ENCODE assay signal across 18 mouse cellular contexts in the genomic region with DNA sequence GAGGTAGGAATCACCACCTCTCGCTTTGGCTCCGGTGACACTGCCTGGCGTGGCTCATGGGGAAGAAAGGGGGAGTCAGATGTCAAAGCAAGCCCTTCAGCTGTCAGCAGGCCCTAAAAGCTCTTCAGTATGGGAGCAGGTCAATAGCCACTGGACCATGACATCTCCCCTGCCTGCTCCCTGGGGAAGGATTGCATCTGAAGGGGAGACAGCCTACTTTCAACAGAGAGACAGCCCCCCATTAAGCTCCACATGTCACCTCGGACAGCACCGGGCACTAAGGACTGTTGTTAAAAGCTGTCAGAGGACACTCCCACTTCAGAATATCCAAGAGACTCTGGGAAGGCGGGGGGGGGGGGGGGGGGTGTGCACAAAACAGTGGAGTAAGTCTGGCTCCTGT. TPM values are rescaled to one million over a fixed set of nuclear protein-coding genes. Genes with fewer than 3 reads are reported as not detected.
A peak's percentile ranks its signal among the peaks of the same experiment; 100 is the strongest.
DNase-seq lines count a peak whose midpoint lies in the region; ATAC-seq lines count a peak whose summit lies in the region.
"Had no signal": no experiment of that assay in that cellular context is flagged by ENCODE, and none has a peak within 500 bp of the region (broad histone marks: within the 10 kb centered on the region; RNA-seq: fewer than 3 reads in every experiment).

No protein-coding gene starts in this region.

- peaks cover 14% of the 10 kb centered on the region for H3K4me1 ChIP-seq in heart, embryonic 12.5 days (replicated peaks)
- 0 out of 2 replicates have a peak, but pooled peaks cover 5% of the 10 kb centered on the region for H3K4me1 ChIP-seq in kidney, embryonic 16.5 days (ENCODE audit: insufficient read depth, low read length)
- H3K4me1 ChIP-seq in hindbrain, embryonic 13.5 days (replicated peaks): peaks cover 15% of the 10 kb centered on the region

- WGBS in heart, embryonic 12.5 days: 16% methylated on average over 6 of the region's 6 CpGs
- WGBS in kidney, embryonic 16.5 days: 4% methylated on average over 6 of the region's 6 CpGs
- WGBS in hindbrain, embryonic 13.5 days: 11% methylated on average over 6 of the region's 6 CpGs

- no peaks in the 10 kb centered on the region for H3K36me3 ChIP-seq in heart, embryonic 12.5 days
- no peaks in the 10 kb centered on the region for H3K36me3 ChIP-seq in kidney, embryonic 16.5 days (ENCODE audit: insufficient read depth, low read length)
- H3K36me3 ChIP-seq in hindbrain, embryonic 13.5 days: no peaks in the 10 kb centered on the region
- H3K36me3 ChIP-seq: embryonic facial prominence, embryonic 15.5 days; forebrain, embryonic 15.5 days had no signal

- no peak overlapping the region for H3K27ac ChIP-seq in heart, embryonic 12.5 days (ENCODE audit: poor library complexity, severe bottlenecking)
- no peak overlapping the region for H3K27ac ChIP-seq in kidney, embryonic 16.5 days (ENCODE audit: low read length)
- H3K27ac ChIP-seq in hindbrain, embryonic 13.5 days: no peak overlapping the region
- H3K27ac ChIP-seq: embryonic facial prominence, embryonic 15.5 days; forebrain, embryonic 15.5 days had no signal

- no peak overlapping the region for H3K4me3 ChIP-seq in heart, embryonic 12.5 days
- H3K4me3 ChIP-seq in kidney, embryonic 16.5 days (ENCODE audit: low read length): no peak overlapping the region
- H3K4me3 ChIP-seq in hindbrain, embryonic 13.5 days: no peak overlapping the region
- H3K4me3 ChIP-seq: embryonic facial prominence, embryonic 15.5 days; forebrain, embryonic 15.5 days had no signal

- no peak for ATAC-seq in heart, embryonic 12.5 days (ENCODE audit: insufficient number of reproducible peaks, low FRiP score)
- peak; percentile 54; the same call in 1 of the 2 replicates for ATAC-seq in kidney, embryonic 16.5 days (ENCODE audit: low FRiP score, low TSS enrichment)
- ATAC-seq in hindbrain, embryonic 13.5 days (ENCODE audit: low FRiP score): no peak
- ATAC-seq: forebrain, embryonic 15.5 days; liver, postnatal 0 days had no signal

- H3K4me2 ChIP-seq in heart, embryonic 12.5 days: peak overlapping the region; percentile 46
- H3K4me2 ChIP-seq in kidney, embryonic 16.5 days (replicated peaks; ENCODE audit: low read depth, low read length): no peak overlapping the region; the same call in 1 of the 2 replicates
- peak overlapping the region; percentile 27; the same call in 1 of the 2 replicates for H3K4me2 ChIP-seq in hindbrain, embryonic 13.5 days
- H3K4me2 ChIP-seq: embryonic facial prominence, embryonic 15.5 days; forebrain, embryonic 15.5 days had no signal

- no peak overlapping the region for H3K9ac ChIP-seq in heart, embryonic 12.5 days
- H3K9ac ChIP-seq in kidney, embryonic 16.5 days (replicated peaks; ENCODE audit: low read length): no peak overlapping the region
- H3K9ac ChIP-seq in hindbrain, embryonic 13.5 days: no peak overlapping the region
- H3K9ac ChIP-seq: embryonic facial prominence, embryonic 15.5 days; forebrain, embryonic 15.5 days; liver, postnatal 0 days had no signal

- peaks cover 55% of the 10 kb centered on the region for H3K27me3 ChIP-seq in heart, embryonic 12.5 days (replicated peaks)
- no peaks in the 10 kb centered on the region; the same call in 1 of the 2 replicates for H3K27me3 ChIP-seq in kidney, embryonic 16.5 days (ENCODE audit: insufficient read depth, low read length)
- H3K27me3 ChIP-seq in hindbrain, embryonic 13.5 days: no peaks in the 10 kb centered on the region
- H3K27me3 ChIP-seq: embryonic facial prominence, embryonic 15.5 days; forebrain, embryonic 15.5 days had no signal

- no peak for DNase-seq in heart, adult 9 months (ENCODE audit: low spot score in 2 of 2)
- no peak for DNase-seq in kidney, postnatal 36 days
- peak; percentile 55 for DNase-seq in embryo, embryonic 10.5 days (ENCODE audit: low spot score)
- no peak for DNase-seq in Muller cell, postnatal 12 days (ENCODE audit: inconsistent ontology term)
- DNase-seq in natural killer cell, adult 2 months (ENCODE audit: low spot score in 2 of 2): no peak
- DNase-seq: adrenal gland, adult 8-10 months; cerebellum, adult 9-11 months; gastrocnemius, postnatal 10 days; heart, postnatal 14 days; kidney, postnatal 14 days; liver, postnatal 0 days; lung, postnatal 36 days; right cerebral cortex, postnatal 4 days had no signal

- H3K9me3 ChIP-seq in heart, embryonic 12.5 days (replicated peaks): no peaks in the 10 kb centered on the region
- no peaks in the 10 kb centered on the region for H3K9me3 ChIP-seq in kidney, embryonic 16.5 days (ENCODE audit: low read length)
- H3K9me3 ChIP-seq in hindbrain, embryonic 13.5 days: no peaks in the 10 kb centered on the region
- H3K9me3 ChIP-seq: embryonic facial prominence, embryonic 15.5 days; forebrain, embryonic 15.5 days had no signal

RNA-seq across cellular contexts. Expression of a gene that starts 19.1 kb away (rescaled TPM):
- 0.41 and 0.70 TPM in 2 replicates for polyA plus RNA-seq in heart, embryonic 12.5 days (2016; fragmentation: Nextera tagmentation; extraction: Ambion mirVana)
- polyA plus RNA-seq in kidney, embryonic 16.5 days (2015; fragmentation: Nextera tagmentation; extraction: Ambion mirVana): 0.59 and 0.64 TPM in 2 replicates
- 69.4 and 70.1 TPM in 2 replicates for polyA plus RNA-seq in hindbrain, embryonic 13.5 days (2015; fragmentation: Nextera tagmentation; extraction: Ambion mirVana)
- polyA plus RNA-seq: liver, postnatal 0 days had no signal

Comparison
In these comparisons a context has a peak if more than half of its experiments do, and no peak if none do; other contexts are left out.
1. RNA of a gene that starts 19.1 kb away (polyA plus RNA-seq): 69.4 to 70.1 TPM in hindbrain, embryonic 13.5 days; 0.41 to 0.70 TPM in heart, embryonic 12.5 days and 0.59 to 0.64 TPM in kidney, embryonic 16.5 days; every median in the first group is over 10 times any median in the second.